Mouse (Mus musculus) 416B (cell line): ENCODE measurements at regions not wholly inside any gene's neighbourhood (a gene's known extent, or its start where the extent isn't known, plus 50 kb on each side); places are given as distances from the start of the nearest gene placed in this dataset.
A peak's percentile ranks its signal among the peaks of the same experiment; 100 is the strongest.

ENCODE experiments used
- DNase-seq: peaks from one replicate; pipeline ENCODE4 v3.0.0; 2011; ENCODE audit warnings: low read depth

DNA sequence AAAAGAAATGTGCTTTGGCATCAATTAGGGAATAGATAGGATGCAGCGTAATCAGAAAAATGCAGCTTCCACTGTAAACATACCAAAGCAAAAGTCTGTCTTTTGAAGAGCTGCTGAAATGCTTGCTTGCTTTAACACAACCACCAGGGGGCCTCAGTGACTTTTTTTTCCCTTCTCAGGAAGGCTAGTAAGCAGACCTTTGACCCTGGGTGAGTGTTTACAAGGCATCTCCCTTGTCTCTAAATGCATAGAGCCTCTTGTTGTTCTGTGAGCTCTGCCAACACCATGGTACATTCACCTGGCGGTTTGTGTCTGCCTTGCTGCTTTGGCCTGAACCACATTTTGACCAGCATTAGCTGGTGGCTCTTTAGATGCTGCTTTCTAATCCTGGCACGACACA, 191.9 kb upstream of the C9orf72 start:
- peak; percentile 39 for DNase-seq

DNA sequence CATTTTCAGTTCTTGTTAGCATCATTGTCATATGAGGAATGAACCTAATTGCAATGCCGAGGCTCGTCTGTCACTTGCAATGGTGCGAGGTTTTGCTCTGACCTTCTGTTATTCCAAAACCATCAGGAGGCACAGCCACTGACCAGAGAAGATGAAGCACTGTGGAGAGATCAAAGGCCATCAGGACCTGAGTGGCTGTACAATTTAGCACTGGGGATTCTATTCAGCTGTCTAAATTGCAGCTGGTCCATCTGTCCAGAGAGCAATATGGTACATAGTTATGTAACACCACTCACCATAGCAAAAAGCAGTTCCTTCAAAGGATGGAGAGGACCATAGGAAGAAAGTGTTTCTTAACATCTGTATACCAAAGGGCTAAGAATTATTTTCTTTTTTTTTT, 187.5 kb upstream of the C9orf72 start:
- DNase-seq, result no peak

DNA sequence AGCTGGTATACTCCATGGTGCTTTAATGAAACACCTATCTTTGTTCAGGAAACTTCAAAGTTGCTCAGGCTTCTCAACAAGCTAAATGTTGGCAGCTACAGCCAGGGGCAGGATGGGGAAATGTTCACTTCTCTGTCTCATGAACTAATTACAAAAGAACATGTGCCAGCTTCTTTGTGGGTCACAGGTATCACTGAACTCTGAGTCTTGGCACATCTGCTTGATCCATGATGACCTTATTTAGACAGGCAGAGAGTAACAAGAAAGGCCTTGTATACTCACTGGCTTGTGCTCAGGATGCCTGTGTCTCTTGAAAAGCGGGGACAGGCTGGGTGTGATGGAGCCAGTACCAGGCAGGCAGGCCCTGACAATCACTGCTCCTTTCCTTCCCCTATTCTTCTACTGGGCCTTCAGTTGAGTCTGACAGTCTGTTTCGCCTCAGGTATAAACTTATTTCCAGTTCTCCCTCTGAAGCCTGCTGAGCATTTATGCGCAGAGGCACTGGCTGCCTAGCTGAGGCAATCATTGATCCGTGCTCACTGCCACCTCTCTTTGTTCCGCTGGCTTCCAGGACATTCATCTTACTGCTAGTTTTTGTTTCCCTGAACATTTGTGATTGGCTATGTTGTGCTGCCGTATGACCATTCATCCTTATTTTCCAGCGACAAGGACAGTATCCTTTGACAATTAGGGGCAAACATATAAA, 179.5 kb upstream of the C9orf72 start:
- no peak for DNase-seq

DNA sequence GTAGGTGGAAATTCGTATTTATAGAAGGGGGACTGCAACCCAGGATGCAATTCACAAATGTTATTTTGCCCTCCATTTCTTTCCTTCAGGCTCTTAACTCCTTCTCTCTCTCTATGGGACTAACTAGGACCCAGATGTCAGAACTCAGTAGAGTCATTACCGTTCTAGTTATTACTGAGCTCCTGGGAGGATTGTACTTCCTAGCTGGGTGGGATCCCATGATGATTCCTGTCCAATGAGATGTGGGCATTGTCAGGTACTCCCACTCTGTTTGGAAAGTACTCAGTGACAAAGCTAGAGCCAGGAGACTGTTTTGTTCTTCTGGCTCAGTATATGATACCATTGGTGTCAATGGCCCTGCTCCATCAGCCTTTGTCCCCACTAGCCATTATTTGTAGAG, 178.1 kb upstream of the C9orf72 start:
- DNase-seq, result no peak

DNA sequence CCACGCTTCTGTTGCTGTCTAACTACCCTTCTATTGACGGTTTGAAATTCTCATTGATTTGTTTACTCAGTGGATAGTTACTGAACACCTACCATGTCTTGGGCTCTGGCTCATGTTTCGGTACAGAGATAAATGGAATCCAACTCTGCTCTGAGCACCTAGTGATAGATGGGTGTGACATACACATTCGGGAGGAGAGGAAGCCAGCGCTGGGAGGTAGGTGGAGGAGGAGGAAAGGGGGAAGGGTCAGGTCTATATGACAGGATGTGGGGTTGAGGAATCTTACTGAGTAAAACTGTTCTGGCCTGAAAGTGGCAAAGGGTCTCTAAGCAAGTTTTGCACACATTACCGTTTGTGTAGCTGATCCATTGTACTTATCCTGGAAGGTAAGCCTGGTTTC, 177.6 kb upstream of the C9orf72 start:
- DNase-seq, result no peak

DNA sequence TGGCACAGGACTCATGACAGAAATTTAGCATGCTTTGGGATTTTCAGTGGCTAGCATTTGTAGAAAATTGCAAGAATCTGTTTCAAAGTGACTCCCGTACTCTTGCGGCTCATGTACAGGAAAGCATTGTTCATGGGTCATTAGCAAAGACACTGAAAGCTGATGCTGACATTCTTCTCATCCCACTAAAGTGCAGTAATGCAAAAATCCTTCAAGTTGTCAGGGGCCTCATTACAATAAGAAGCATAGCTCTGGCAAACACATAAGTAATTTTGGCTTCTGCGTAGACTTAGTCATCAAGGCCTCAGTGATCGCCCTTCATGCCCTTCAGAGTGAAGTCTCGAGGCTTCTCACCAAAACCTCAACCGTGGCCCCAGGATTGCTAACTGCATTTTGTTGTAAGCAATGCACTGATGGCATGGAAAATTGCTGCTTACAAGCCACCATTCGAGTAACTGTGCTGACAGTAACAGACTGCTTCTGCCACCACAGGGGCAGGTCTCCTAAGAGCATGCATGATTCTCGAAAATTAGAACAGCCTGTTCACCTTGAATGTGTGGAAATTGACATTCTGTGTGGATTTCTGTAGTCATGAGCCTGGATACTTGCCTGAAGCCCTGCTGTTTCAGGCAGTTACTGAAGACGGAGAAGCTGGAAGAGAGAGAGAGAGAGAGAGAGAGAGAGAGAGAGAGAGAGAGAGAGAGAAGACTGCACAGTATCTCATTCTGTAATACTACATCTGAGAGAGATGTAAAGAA, 176.6 kb upstream of the C9orf72 start:
- DNase-seq, result no peak

GRCm38 (mm10) chr4:35401783-35402182, 175.8 kb upstream of the C9orf72 start:
- DNase-seq, result no peak

DNA sequence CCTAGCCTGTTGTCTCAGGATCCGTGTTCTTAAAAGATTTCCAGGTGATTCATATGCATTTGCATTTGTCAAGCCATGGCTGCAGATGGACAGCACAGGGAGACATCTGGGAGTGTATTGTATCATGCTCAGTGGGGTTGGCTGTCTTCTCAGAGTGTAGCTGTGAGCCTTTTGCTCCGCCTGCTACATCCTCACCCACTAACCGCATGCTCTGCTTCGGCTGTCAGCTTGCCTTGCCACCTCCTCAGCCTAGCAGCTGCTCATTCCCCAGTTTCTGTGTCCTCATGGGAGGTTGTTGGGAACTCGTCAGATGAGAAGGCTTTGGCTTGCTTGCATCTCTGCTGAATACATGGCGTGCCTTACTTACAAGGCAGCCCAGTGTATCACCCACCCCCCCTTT, 174.5 kb upstream of the C9orf72 start:
- DNase-seq, result no peak

- DNase-seq, result no peak
Measured at GRCm38 (mm10) chr4:35395583-35395877, 169.6 kb upstream of the C9orf72 start.

DNA sequence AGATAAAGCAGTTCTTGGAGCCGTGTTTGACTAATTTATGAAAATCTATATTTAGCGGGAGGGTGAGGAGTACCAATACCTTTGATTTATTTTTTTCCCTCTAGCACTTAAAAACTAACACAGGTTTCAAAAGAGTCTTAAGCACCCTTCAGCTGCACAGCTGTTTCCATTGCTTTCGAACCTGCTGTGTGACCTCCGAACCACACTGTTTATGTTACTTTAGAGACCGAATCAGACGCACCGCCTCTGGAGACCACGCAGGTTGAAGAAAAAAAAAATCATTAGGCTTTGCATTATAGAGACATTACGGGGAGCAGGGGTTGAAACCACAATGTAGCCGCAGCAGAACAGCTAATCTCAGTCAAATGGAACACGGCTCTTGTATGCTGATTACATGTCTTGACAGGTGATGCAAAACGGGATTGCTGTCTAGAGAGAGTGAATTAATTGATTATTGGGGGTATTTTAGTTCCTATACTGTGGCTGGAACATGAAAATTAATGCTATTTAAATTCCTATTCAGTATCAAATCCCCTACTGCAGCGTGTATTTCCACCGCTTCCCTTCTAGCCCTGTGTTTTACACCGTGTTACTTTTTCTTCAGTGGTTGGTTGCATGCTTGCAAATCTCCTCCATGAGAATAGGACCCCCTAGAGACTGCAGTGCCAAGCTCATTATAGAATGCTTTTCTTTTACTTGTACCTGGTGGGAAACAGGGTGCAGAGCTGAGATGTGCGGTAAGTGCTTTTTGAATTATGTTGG, 169.0 kb upstream of the C9orf72 start:
- no peak for DNase-seq

- no peak for DNase-seq
Measured at GRCm38 (mm10) chr4:35375791-35376190, 149.8 kb upstream of the C9orf72 start.

DNA sequence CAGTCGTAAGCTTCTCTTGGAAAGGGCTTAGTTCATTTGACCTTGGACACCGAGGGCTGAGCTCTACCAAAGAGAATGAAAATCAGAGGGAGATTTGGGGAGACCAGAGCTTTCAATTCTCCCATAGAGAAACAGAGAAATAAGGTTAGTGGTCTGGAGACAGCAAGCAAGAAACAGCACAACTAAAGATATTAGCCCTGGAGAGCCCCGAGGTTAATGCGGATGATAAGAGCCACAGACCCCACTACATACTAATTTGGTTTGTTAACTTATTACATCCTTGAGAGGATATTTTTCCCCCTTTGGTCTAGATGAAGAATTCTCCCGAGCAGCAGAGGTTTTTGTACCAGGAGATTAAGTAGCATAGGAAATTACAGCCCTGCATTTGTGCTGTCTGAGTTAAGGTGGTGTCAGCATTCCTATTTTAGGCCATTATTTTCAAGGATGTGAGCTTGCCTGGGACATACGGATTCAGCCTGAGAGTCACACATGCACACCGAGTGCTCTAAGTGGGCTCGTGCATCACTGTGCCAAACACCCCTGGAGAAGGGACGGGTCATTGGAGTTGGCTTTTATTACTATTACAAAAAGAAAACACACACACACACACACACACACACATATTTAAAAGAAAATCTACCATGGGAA, 147.4 kb upstream of the C9orf72 start:
- DNase-seq, result no peak

GRCm38 (mm10) chr4:35372528-35373212, 146.7 kb upstream of the C9orf72 start:
- DNase-seq, result peak; percentile 68

- no peak for DNase-seq
Measured at GRCm38 (mm10) chr4:35364161-35364560, 138.2 kb upstream of the C9orf72 start.

DNA sequence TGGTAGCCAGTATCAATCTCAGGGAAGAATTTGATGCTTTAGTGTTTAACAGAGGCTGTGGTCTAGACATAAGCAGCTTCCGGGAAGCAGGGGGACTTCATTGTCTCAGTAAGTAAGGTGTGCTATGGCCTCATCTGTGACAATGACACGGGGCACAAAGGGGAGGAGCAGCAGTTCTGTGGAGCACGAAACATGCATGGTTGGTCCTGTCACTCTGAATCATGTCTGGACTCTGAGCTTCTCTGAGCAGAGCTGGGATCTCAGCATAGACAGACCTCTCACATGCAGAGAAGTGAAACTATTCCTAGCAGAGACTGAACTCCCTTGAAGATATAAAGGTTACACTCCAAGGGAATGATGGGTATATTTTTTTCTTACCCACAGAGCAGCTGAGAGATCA, 136.2 kb upstream of the C9orf72 start:
- DNase-seq, result no peak

DNA sequence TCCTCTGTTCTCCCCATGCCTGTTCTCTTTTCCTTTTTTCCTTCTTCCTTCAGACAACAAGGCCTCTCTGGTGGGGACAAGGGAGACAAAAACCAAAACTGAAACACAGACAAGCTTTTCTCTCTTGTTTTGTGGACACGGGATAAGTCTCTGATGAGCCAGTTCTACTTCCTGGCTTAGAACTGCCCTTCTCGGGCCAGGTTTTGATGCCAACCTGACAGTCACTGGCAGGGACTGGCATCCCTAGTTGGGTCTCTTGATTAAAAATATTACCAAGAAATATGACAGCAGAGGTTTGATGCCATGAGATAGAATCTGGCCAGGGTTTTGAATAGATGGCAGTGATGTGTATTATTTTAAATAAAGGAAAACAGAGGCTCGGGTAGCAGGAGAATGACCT, 133.4 kb upstream of the C9orf72 start:
- no peak for DNase-seq

DNA sequence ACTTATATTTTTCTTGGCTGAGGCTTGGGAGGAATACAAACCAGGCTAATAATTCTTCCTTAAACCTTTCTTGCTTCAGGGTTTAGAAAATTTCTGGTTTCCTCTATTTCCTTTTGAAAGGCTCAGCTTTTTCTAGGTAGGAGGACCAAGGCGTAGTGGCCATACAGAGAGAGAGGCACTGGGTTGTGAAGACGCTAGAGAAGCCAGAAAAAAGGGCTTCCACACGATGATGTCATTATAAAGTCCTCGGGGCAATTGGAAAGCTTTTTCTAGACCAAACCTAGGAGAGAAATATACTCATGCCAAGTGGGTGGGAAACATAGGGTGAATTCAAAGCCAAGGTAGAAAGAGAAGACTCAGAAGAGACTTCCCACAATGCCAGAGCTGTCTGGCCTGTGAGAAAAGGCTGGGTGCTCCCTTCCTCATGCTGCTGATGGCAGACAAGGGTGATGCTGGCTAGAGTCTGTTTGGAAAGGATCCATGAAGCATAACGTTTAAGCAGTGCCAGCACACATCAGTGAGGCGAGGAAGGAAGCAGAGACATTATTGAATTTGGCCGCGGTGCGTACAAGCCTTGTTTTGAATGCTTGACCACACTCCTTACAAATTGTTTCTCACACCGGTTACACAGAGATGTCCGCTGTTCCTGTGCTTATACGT, 131.1 kb upstream of the C9orf72 start:
- DNase-seq, result no peak

GRCm38 (mm10) chr4:35356051-35356450, 130.1 kb upstream of the C9orf72 start:
- no peak for DNase-seq

GRCm38 (mm10) chr4:35354046-35354445, 128.1 kb upstream of the C9orf72 start:
- no peak for DNase-seq

GRCm38 (mm10) chr4:35352606-35353005, 126.6 kb upstream of the C9orf72 start:
- no peak for DNase-seq

DNA sequence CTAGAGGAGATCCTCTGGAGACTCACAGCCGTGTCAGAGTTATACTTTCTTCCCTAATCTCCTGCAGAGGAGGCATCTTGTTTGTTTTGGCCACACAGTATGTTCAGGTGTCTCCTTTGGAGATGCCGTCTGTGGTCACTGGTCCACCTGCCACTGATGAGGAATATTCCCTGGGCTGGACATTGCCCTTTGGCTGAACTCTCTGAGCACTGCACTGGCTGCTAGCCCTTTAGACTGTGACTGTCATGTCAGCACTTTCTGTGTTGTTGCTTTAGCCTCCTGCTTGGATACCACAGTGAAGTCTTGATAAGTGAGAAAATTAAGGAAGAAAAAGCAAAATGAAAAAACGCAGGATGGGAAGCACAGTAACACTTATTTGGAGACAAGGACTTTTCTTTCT, 124.5 kb upstream of the C9orf72 start:
- DNase-seq, result no peak

GRCm38 (mm10) chr4:35347609-35348008, 121.6 kb upstream of the C9orf72 start:
- DNase-seq, result no peak
